Mouse (Mus musculus) megakaryocyte, embryonic 14.5 days (primary cell): ENCODE measurements around the gene Gm44502. TPM values are rescaled to one million over a fixed set of nuclear protein-coding genes. Genes with fewer than 3 reads are reported as not detected.

Experiments used
- H3K27me3 ChIP-seq: replicated peaks from 2 replicates; pipeline ENCODE3; 2012; ENCODE audit warnings: inconsistent platforms
- H3K36me3 ChIP-seq: replicated peaks from 2 replicates; pipeline ENCODE3; 2012; ENCODE audit warnings: low read length, inconsistent platforms, mixed read lengths
- H3K4me1 ChIP-seq: 2 replicates; pipeline ENCODE4 v1.6.1; 2012; ENCODE audit warnings: inconsistent platforms
- H3K4me3 ChIP-seq: replicated peaks from 2 replicates; pipeline ENCODE3; 2012; ENCODE audit warnings: moderate library complexity, mild to moderate bottlenecking, inconsistent platforms
- H3K9me3 ChIP-seq: 2 replicates; pipeline ENCODE4 v1.6.1; 2012; ENCODE audit warnings: inconsistent platforms
- FLI1 ChIP-seq: IDR thresholded peaks from 2 replicates; pipeline ENCODE4 v1.6.1; 2012; ENCODE audit warnings: low read length, inconsistent platforms, mixed read lengths
- GATA1 ChIP-seq: IDR thresholded peaks from 3 replicates; pipeline ENCODE4 v1.6.1; 2012; ENCODE audit warnings: mixed read lengths, low read length, inconsistent platforms, borderline replicate concordance
- polyA plus RNA-seq: library from polyadenylated mRNA; stranded (reverse); fragments of >175 nt; gene quantifications from 2 replicates; pipeline ENCODE4 v1.2.3, GENCODE M21; 2012; ENCODE audit warnings: low replicate concordance; ENCODE audit not compliant: insufficient read depth

The Gm44502 gene
- polyA plus RNA-seq, 1 experiment: 0.13 TPM

GRCm38 (mm10) chr15:89473370-89473769 is 43.9 kb upstream of the Gm44502 start:
- no peak overlapping the region for H3K4me3 ChIP-seq
- H3K27me3 ChIP-seq: no peaks in the 10 kb centered on the region
- peaks cover 32% of the 10 kb centered on the region for H3K36me3 ChIP-seq
- H3K4me1 ChIP-seq: peaks cover 41% of the 10 kb centered on the region
- no peak for TF ChIP-seq GATA1
- no peak for TF ChIP-seq FLI1
- no peaks in the 10 kb centered on the region for H3K9me3 ChIP-seq

DNA sequence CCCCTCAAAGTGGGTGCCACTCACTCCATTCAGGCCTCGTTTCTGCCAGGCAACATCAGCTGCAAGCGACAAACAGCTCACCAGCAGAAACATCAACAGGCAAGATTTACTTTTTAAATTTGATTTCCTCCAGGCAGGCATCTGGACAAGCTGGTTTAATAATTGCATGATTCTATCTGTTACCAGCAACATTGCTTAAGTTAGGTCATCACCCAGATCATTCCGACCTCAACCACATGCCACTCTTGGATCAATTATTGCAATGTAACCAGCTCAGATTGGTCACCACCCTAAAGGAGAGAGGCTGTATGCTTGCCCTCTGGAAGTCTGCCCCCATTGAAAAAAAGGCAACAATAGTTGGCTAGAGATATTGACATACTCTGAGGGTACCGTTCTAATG is 42.0 kb upstream of the Gm44502 start:
- Histone ChIP-seq H3K27me3 (peaks cover 2% of the 10 kb centered on the region), H3K36me3 (peaks cover 27% of the 10 kb centered on the region), H3K4me3 (no peak overlapping the region), H3K9me3 (no peaks in the 10 kb centered on the region), H3K4me1 (peaks cover 23% of the 10 kb centered on the region)
- TF ChIP-seq FLI1: no peak
- TF ChIP-seq GATA1: no peak

DNA sequence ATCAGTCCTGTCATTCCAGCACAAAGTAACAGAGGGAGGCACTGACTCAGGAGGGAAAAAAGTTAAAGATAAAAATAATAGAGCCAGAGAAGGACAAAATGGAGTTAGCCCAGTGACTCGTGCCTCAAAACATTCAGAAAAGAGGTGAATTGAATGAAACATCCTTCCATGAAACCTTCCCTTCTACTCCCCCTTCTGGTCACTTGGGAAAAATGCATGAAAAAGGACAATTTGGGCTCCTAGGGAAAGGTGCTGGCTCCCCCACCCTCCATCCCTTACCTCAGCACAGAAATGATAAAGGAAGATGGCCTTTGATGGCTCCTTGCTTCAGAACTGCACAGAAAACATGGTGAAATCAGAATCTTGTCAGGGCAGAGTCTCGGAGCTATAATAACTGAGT is 39.1 kb upstream of the Gm44502 start:
- Histone ChIP-seq H3K36me3 (peaks cover 11% of the 10 kb centered on the region), H3K27me3 (peaks cover 5% of the 10 kb centered on the region), H3K4me3 (no peak overlapping the region), H3K4me1 (peaks cover 2% of the 10 kb centered on the region), H3K9me3 (no peaks in the 10 kb centered on the region)
- TF ChIP-seq GATA1: no peak
- TF ChIP-seq FLI1: no peak

DNA sequence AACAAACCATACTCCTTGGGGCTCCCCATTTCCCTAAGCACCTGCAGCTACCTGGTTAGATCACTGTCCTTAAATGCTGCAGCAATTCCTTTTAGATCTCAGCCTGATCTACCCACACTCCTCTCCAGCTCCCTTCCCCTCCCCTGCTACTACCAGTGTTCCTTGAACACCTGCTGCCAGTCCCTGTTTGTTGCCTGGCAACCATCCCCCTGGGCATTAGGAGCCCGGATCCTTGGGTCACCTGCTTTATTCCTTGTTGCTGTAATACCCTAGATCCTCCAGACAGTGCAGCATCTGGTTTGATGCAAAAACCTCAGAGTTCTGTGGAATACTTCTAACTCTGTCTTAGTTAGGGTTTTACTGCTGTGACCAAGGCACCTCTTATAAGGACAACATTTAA is 35.6 kb upstream of the Gm44502 start:
- TF ChIP-seq FLI1 (no peak), GATA1 (no peak)
- Histone ChIP-seq H3K27me3 (peaks cover 29% of the 10 kb centered on the region), H3K4me3 (no peak overlapping the region), H3K36me3 (no peaks in the 10 kb centered on the region), H3K9me3 (no peaks in the 10 kb centered on the region), H3K4me1 (peaks cover 6% of the 10 kb centered on the region)

DNA sequence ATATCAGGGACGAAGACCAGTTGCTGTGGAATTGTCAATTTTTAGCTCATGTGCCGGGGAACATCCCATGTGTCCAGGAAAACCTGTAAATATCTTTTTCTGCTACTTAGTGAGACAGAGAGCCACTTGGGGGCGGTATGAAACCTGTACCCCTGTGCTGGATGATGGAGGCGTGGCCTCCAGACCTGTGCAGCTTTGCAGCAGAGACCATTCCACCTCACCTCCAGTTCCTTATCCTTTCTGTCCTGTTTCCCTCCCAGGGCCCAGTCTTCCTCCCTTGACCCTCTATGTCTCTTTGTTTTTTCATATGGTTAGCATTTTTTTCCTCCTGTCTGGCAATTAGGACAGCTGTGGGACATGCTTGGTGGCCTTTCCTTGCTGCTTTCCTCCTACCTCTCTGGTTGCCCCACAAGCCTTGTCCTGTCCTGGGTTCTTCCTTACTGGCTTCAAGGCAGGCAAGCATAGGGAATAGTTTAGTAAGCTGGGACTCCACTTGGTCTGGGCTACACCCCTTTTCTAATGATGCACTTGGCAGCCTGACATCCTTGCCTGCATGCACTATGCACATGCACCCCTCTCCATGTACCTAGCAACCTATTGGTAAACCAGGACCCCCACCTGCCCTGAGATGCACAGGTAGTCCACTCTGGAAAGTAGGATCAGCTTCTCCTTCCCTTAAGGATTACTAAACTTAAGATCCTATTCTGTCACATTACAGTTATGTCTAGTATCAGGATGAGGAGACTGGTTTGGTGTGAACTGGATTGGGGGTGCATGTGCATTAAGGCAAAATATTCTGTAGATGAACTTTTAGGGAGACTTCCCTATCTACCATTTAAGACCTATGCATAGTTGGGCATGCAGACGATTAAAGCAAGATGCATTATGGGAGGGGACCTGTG is 34.1 kb upstream of the Gm44502 start:
- H3K4me3 ChIP-seq: no peak overlapping the region
- peaks cover 41% of the 10 kb centered on the region for H3K27me3 ChIP-seq
- TF ChIP-seq GATA1 (no peak), FLI1 (no peak)
- H3K36me3 ChIP-seq: no peaks in the 10 kb centered on the region
- H3K9me3 ChIP-seq: no peaks in the 10 kb centered on the region
- peaks cover 12% of the 10 kb centered on the region for H3K4me1 ChIP-seq

- Histone ChIP-seq H3K4me1 (peaks cover 12% of the 10 kb centered on the region), H3K4me3 (no peak overlapping the region), H3K36me3 (no peaks in the 10 kb centered on the region), H3K27me3 (peaks cover 53% of the 10 kb centered on the region), H3K9me3 (no peaks in the 10 kb centered on the region)
- TF ChIP-seq FLI1: no peak
- TF ChIP-seq GATA1: no peak
Observed at GRCm38 (mm10) chr15:89462176-89462575, 32.7 kb upstream of the Gm44502 start.

GRCm38 (mm10) chr15:89461321-89461720 is 31.8 kb upstream of the Gm44502 start:
- no peaks in the 10 kb centered on the region for H3K9me3 ChIP-seq
- H3K36me3 ChIP-seq: no peaks in the 10 kb centered on the region
- no peak overlapping the region for H3K4me3 ChIP-seq
- H3K4me1 ChIP-seq: peaks cover 12% of the 10 kb centered on the region
- H3K27me3 ChIP-seq: peaks cover 61% of the 10 kb centered on the region
- TF ChIP-seq FLI1 (no peak), GATA1 (no peak)

- Histone ChIP-seq H3K27me3 (peaks cover 70% of the 10 kb centered on the region), H3K36me3 (no peaks in the 10 kb centered on the region)
Observed at GRCm38 (mm10) chr15:89460298-89460697, 30.8 kb upstream of the Gm44502 start.

DNA sequence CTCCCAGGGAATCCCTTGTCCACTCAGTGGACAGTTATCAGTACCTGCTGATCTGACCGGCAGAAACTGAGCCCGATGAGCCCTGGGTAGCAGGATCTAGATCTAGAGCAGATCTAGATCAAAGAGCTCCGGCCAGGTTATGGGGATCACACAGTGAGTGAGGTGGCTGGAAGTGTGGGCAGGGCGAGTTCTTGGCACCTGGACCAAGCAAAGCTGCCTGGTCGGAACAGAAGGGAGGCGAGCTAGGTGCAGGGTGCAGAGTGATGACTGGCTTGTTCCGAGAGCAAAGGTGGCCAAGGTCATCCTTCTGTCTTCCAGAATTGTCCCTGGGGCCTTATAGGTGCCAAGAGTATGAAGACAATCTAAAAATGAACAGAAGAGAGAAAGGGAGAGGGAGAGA is 30.3 kb upstream of the Gm44502 start:
- Histone ChIP-seq H3K9me3 (no peaks in the 10 kb centered on the region), H3K4me1 (peaks cover 12% of the 10 kb centered on the region), H3K27me3 (peaks cover 75% of the 10 kb centered on the region), H3K4me3 (no peak overlapping the region), H3K36me3 (no peaks in the 10 kb centered on the region)
- no peak for TF ChIP-seq FLI1

More at GRCm38 (mm10) chr15:89460298-89460697, 30.8 kb upstream of the Gm44502 start:
- TF ChIP-seq GATA1: no peak
- TF ChIP-seq FLI1: no peak
- Histone ChIP-seq H3K4me1 (peaks cover 12% of the 10 kb centered on the region), H3K9me3 (no peaks in the 10 kb centered on the region), H3K4me3 (no peak overlapping the region)

- peaks cover 18% of the 10 kb centered on the region for H3K4me1 ChIP-seq
- H3K4me3 ChIP-seq: no peak overlapping the region
- no peaks in the 10 kb centered on the region for H3K36me3 ChIP-seq
- H3K27me3 ChIP-seq: peaks cover 80% of the 10 kb centered on the region
- no peaks in the 10 kb centered on the region for H3K9me3 ChIP-seq
- TF ChIP-seq GATA1: no peak
- TF ChIP-seq FLI1: no peak
Observed at GRCm38 (mm10) chr15:89458942-89459341, 29.4 kb upstream of the Gm44502 start.

DNA sequence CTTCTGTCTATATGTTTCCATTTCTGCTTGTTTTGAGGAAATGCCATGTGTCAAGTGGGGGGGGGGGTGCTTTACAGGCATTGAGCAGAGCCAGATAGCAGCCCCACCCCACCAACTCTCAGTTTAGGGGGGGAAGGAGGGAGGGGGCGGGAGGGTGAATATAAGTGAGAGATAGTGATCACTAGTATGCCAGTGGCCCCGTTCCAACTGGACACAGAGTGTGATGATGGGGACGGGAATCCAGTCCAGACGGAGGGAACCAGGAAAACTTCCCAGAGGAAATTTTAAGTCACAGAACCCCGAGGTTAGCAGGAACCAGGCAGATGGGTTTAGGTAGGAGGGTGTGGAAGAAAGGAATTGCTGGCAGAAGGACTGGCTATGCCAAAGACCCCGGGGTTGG is 26.1 kb upstream of the Gm44502 start:
- no peaks in the 10 kb centered on the region for H3K36me3 ChIP-seq
- TF ChIP-seq GATA1 (no peak), FLI1 (no peak)
- H3K4me3 ChIP-seq: no peak overlapping the region
- H3K27me3 ChIP-seq: peaks cover 80% of the 10 kb centered on the region
- H3K4me1 ChIP-seq: peaks cover 20% of the 10 kb centered on the region
- H3K9me3 ChIP-seq: no peaks in the 10 kb centered on the region
